Mouse (Mus musculus): ENCODE measurements around the gene Cavin3.

DNA sequence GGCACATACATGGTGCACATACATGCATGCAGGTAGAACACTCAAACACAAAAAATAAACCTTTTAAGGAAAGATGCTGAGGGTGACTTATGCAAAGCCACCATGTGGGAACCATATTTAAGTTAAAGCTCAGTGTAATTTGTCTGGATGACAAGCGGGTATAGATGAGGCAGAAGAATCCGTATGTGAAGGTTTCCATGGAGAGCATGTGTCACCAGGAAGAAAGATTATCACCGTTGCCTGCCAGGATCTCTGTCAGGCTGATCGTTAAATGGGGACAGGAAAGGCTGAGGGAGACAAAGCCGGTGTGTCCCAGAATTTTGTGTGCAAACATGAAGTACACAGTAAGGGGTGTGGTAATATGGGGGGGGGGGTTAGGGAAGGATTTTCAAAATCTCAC is 32.5 kb upstream of the Cavin3 start:
- TF ChIP-seq CTCF (conservative IDR thresholded peaks at IDR 0.05 in 1 of 2, IDR thresholded peaks at IDR 0.05 in 1 of 2; ENCODE audit: low read depth in 2 of 2, low read length in 2 of 2): no peak
- no peak for TF ChIP-seq JUND (conservative IDR thresholded peaks at IDR 0.05; ENCODE audit: low read depth, low read length)
- TF ChIP-seq SIN3A (IDR thresholded peaks at IDR 0.05; ENCODE audit: low read length): no peak
- no peak for TF ChIP-seq USF1 (IDR thresholded peaks at IDR 0.05; ENCODE audit: low read depth, low read length)
- TF ChIP-seq MAX (IDR thresholded peaks at IDR 0.05; ENCODE audit: low read length): no peak
- TF ChIP-seq SMC3 (IDR thresholded peaks at IDR 0.05; ENCODE audit: low read depth, low read length): no peak
- TF ChIP-seq JUN (IDR thresholded peaks at IDR 0.05; ENCODE audit: insufficient read depth, low read depth, low read length): no peak
- TF ChIP-seq ZMIZ1 (IDR thresholded peaks at IDR 0.05; ENCODE audit: low read depth, low read length): no peak
- no peak for TF ChIP-seq UBTF (IDR thresholded peaks at IDR 0.05; ENCODE audit: low read depth, low read length)
- TF ChIP-seq USF2 (conservative IDR thresholded peaks at IDR 0.05; ENCODE audit: low read depth, low read length): no peak
- TF ChIP-seq EP300 (IDR thresholded peaks at IDR 0.05; ENCODE audit: low read length): no peak
- no peak for TF ChIP-seq IRF4 (IDR thresholded peaks at IDR 0.05; ENCODE audit: low read depth, low read length)
- TF ChIP-seq NRF1 (IDR thresholded peaks at IDR 0.05; ENCODE audit: low read depth, low read length): no peak

All from CH12.LX (cell line).